Mouse (Mus musculus): ENCODE measurements around the gene Rab15. TPM values are rescaled to one million over a fixed set of nuclear protein-coding genes. Genes with fewer than 3 reads are reported as not detected.

Rab15 gene
- polyA plus RNA-seq, 1 experiment from 2014 or later = 23.6 TPM

- no peak for DNase-seq (ENCODE audit: low spot score)
These were observed 42.8 kb downstream of the Rab15 start for GRCm38 (mm10) chr12:76779951-76780350.

GRCm38 (mm10) chr12:76778305-76779083, 44.2 kb downstream of the Rab15 start:
- peak; percentile 63 for DNase-seq (ENCODE audit: low spot score)

GRCm38 (mm10) chr12:76777845-76778244, 44.9 kb downstream of the Rab15 start:
- DNase-seq (ENCODE audit: low spot score) = no peak

GRCm38 (mm10) chr12:76776898-76777297, 45.8 kb downstream of the Rab15 start:
- no peak for DNase-seq (ENCODE audit: low spot score)

- no peak for DNase-seq (ENCODE audit: low spot score)
These were observed 47.6 kb downstream of the Rab15 start for GRCm38 (mm10) chr12:76775132-76775531.

- no peak for DNase-seq (ENCODE audit: low spot score)
These were observed 48.1 kb downstream of the Rab15 start for GRCm38 (mm10) chr12:76774652-76775051.

- no peak for DNase-seq (ENCODE audit: low spot score)
These were observed 51.2 kb downstream of the Rab15 start for GRCm38 (mm10) chr12:76771540-76771939.

GRCm38 (mm10) chr12:76770841-76771500, 51.7 kb downstream of the Rab15 start:
- no peak for DNase-seq (ENCODE audit: low spot score)

GRCm38 (mm10) chr12:76765901-76766630, 56.6 kb downstream of the Rab15 start:
- peak; percentile 11 for DNase-seq (ENCODE audit: low spot score)

GRCm38 (mm10) chr12:76765354-76765851, 57.3 kb downstream of the Rab15 start, which contains the start of the genes Churc1 and Fntb:
Gene Churc1, plus strand, starts transcription at chr12:76765538.
Gene Fntb, plus strand, starts transcription at chr12:76765589.
- peak; percentile 98 for DNase-seq (ENCODE audit: low spot score)

GRCm38 (mm10) chr12:76752652-76753318, 69.9 kb downstream of the Rab15 start:
- DNase-seq (ENCODE audit: low spot score) = peak; percentile 75

- no peak for DNase-seq (ENCODE audit: low spot score)
These were observed 71.7 kb downstream of the Rab15 start for GRCm38 (mm10) chr12:76750866-76751459.

Other genes with a start within 250 kb of the Rab15 start
- 0.29 and 0.31 TPM in 2 replicates for gene Sptb, start 112.4 kb downstream of the Rab15 start, polyA plus RNA-seq (2015; fragmentation: Nextera tagmentation; extraction: Ambion mirVana)
- 206 and 258 TPM in 2 replicates for gene Churc1, start 57.4 kb downstream of the Rab15 start, polyA plus RNA-seq (2015; fragmentation: Nextera tagmentation; extraction: Ambion mirVana)
- gene Fntb, start 57.3 kb downstream of the Rab15 start, polyA plus RNA-seq (2015; fragmentation: Nextera tagmentation; extraction: Ambion mirVana) = 29.3 and 29.7 TPM in 2 replicates
- 1.7 and 2.1 TPM in 2 replicates for gene Gpx2, start 27.4 kb downstream of the Rab15 start, polyA plus RNA-seq (2015; fragmentation: Nextera tagmentation; extraction: Ambion mirVana)
- gene Max, start 139.3 kb upstream of the Rab15 start, polyA plus RNA-seq (2015; fragmentation: Nextera tagmentation; extraction: Ambion mirVana) = 18.7 and 20.9 TPM in 2 replicates